Mouse (Mus musculus) adrenal gland, postnatal 0 days (tissue): ENCODE measurements around the gene Zfyve19. TPM values are rescaled to one million over a fixed set of nuclear protein-coding genes. Genes with fewer than 3 reads are reported as not detected.

Experiments
- polyA plus RNA-seq: library from polyadenylated mRNA; unstranded; fragments of >200 nt; fragmentation: Nextera tagmentation; extraction: Ambion mirVana; gene quantifications from 2 replicates; pipeline ENCODE4 v1.2.1, GENCODE M21; 2015

Zfyve19 gene
- 36.7 and 40.2 TPM in 2 replicates for polyA plus RNA-seq

DNA sequence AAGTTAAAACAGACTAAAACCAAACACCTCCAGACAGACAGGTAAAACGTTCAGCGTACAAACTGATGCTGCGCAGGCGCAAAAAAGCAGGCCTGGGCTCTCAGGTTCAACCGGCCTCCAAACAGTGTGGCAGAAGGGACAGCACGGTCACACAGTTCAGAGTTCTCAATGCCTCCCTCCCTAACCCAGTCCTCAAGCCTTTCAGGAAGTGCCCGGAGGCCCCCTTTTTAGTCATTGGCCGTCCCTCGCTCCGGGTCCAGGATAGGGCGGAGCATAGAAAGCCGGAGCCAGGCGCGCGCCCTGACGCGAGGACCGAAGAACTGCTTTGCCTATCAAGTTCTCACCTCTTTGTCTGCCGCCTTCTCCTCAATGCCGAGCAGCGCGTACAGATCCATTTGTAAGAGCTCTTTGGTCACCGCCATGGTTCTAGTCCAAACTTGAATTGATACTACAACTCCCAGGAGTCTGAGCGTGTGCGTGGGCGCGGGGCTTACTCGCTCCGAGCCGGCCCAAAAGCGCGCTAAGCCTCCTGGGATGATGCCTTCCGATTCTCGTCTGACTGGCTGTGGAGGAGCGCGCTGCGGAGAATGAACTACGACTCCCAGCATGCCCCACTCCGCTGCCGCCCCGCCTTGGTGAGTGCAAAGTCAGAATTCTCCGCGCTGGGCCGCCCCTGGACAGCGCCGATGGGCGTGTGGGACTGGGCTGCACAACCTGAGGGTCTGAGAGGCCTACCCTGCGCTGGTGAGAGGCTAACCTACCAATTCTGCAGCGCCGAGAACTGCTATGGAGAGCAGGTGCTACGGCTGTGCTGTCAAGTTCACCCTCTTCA is at the start of gene Zfyve19, which contains the start of gene Dnajc17:
TSS of gene Zfyve19 (plus strand) at position 274 of the 832 bp plus-strand sequence.
TSS of gene Dnajc17 (minus strand) at position 452 of the 832 bp plus-strand sequence.

DNA sequence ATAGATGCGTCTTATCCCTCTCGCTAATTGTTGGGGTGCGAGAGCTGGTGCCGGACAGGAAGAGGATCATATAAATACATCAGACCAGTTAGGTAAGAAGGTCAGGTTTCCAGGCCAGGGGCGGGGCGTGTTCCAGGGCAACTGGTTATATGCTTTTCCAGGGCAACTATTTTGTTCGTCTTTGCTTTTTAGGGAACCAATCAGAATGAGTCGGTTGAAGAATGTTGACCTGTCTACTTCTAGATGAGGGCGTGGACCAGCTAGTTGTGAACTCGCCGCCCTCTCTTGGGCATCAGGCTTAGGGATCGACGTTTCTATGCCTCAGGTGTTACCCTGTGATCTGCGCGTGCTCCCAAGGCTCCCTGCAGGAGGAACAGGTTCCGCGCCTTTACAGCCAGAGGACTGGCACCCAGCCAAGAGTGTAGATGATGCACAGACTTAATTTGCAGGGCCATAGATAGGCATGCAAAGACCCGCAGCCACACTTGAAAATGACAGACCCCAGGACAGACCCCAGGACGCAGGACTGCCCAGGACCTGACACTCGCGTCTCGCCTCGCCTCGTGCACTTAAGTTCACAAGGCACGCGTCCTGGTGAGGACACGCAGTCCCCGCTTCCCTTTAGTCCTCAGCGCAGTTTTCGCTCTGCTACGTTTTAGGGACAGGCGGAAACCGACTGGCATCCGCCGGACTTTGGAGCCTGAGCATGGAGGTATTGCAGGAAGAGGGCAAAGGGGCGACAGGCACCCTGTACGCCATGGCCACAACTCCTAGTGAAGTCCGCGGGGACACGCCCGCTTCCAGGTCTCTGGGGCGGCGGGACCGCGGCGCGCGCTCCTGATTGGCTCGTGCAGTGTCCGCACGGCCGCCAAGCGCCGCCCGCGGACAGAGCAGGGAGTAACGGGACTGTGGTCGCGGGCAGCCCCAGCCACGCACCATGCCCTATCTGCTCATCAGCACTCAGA is 41.2 kb upstream of the Zfyve19 start, which contains the start of gene Gchfr:
TSS of gene Gchfr (plus strand) at position 873 of the 965 bp plus-strand sequence.

DNA sequence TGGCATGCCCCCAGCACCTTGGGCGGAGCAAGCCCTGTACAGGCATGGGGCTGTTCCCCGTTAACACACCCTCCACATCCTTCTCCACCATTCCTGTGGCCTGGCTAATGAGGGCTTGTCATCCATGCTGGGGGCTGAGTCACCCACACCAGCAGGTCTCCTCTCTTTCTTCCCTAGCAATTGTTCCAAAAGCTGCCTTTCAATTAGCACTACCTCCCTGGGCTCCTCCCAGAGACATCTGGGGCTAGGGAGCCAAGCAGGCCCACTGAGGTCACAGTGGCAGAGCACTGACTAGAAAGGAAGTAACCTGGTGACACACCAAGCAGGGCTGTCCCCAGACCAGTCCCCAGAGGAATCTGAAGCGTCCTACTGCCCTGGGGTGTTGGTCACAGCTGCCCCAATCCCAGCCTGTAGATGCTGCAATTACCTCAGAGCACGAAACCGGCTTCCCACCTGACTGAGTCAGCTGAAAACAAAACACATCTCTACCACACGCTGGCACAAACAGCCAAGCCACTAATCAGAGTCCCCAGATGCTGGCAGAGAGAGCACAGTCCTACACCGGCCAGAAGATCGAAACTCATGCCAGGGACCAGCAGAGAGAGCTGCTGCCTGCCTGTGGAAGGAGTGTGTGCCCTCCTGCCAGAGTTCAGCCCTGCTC is 34.3 kb upstream of the Zfyve19 start, which contains the start of gene Gm14137:
TSS of gene Gm14137 (plus strand) at position 519 of the 661 bp plus-strand sequence.

DNA sequence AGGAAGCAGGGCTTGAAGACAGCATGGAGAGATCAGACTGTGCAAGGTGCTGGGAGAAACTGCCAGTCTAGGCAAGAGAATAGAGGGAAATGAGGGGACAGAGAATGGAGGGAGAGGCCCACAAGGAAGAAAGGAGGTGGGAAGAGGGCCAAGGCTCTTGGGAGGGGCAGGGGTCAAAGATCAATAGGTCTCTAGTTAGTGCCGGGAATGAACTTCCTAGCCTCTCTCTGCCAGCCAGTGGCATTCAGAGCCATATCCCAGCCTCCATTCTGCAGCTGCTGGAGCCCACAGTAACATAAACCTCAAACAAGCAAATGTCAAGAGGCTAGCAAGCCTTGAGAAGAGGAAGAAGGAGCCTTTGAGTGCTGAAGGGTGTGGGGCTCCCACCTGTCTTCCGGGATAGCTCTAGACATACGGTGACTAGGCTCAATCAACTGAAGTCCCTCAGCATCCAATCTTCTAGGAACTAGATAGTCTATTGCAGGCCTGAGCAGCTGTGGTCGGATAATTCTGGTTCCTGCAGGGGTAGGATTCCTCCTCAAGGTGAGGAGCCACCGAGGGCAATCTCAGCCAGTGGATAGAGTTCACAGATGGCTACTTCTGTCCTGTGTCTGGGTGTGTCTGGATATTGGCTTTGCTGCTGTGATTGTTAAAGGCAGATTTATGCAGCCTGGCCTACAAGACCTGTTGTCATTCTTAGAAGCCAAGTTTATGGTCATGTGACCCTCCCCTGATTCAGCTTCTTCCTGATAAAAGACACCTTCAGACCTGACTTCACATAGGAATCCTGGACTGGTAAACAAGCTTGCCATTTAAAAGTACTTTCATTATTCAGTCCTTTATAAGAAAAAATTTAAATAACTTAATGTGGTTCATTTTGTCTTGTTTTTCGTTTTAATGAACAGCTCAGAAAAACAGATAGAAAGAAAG is 21.6 kb downstream of the Zfyve19 start, which contains the start of gene Ppp1r14d:
TSS of gene Ppp1r14d (minus strand) at position 132 of the 930 bp plus-strand sequence.

DNA sequence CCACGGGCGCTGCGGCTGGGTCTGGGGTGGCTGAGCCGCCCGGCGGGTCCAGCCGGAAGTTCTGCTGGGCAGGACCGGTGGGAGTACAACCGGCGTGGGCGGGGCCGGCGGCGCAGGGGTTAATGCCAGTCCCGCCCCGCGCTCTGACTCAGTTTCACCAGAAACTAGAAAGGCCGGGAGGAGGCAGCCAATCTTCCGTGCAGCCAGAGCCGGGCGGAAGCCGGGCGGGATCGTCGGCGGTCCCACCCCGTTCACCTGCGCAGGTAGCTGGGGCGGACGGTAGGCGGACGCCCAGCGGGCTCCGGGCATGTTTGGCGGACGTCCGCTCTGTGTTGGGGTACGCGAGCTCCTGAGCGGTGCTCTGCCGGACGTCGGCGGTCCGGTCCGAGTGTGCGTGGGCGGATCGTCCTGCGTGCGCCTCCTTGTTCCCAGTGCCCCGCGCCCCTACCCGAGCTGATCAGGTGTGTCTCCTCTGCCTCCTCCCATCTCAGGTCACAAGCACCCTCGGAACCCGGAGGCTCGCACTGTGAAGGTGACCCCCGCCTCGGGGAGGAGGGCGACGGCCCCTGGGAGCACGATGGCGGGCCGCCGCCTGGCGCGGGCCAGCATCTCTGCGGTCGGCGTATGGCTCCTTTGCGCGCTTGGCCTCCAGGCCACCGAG is 28.9 kb downstream of the Zfyve19 start, which contains the start of gene Spint1:
TSS of gene Spint1 (plus strand) at position 153 of the 661 bp plus-strand sequence.

Other genes starting within 250 kb of the Zfyve19 start
- gene Ccdc32, start 179.2 kb upstream of the Zfyve19 start, polyA plus RNA-seq: 34.6 and 36.4 TPM in 2 replicates
- 1.7 and 1.9 TPM in 2 replicates for gene Rpusd2, start 173.8 kb upstream of the Zfyve19 start, polyA plus RNA-seq
- 13.0 and 16.9 TPM in 2 replicates for gene Knl1, start 161.5 kb upstream of the Zfyve19 start, polyA plus RNA-seq
- 8.4 and 12.4 TPM in 2 replicates for gene Rad51, start 95.8 kb upstream of the Zfyve19 start, polyA plus RNA-seq
- 20.4 and 34.4 TPM in 2 replicates for gene Rmdn3, start 51.6 kb upstream of the Zfyve19 start, polyA plus RNA-seq
- 10.2 and 27.5 TPM in 2 replicates for gene Gchfr, start 40.8 kb upstream of the Zfyve19 start, polyA plus RNA-seq
- gene Gm14137, start 34.1 kb upstream of the Zfyve19 start, polyA plus RNA-seq: 0.08 and 0.13 TPM in 2 replicates
- gene Dnajc17, start 178 bp downstream of the Zfyve19 start, polyA plus RNA-seq: 14.5 and 16.4 TPM in 2 replicates
- gene Ppp1r14d, start 21.3 kb downstream of the Zfyve19 start, polyA plus RNA-seq: 0.16 TPM in 1 of 2 replicates, not detected in the other
- 2.1 and 4.0 TPM in 2 replicates for gene Spint1, start 28.7 kb downstream of the Zfyve19 start, polyA plus RNA-seq
- gene Rhov, start 62.7 kb downstream of the Zfyve19 start, polyA plus RNA-seq: 1.6 and 2.7 TPM in 2 replicates
- 10.4 and 14.2 TPM in 2 replicates for gene Vps18, start 80.1 kb downstream of the Zfyve19 start, polyA plus RNA-seq
- 2.7 and 4.3 TPM in 2 replicates for gene Dll4, start 117.2 kb downstream of the Zfyve19 start, polyA plus RNA-seq
- gene Chac1, start 142.6 kb downstream of the Zfyve19 start, polyA plus RNA-seq: 1.6 and 1.9 TPM in 2 replicates